Mouse (Mus musculus) colon, adult 2 months (tissue): ENCODE data around the gene Cenpl. TPM values are rescaled to one million over a fixed set of nuclear protein-coding genes. Genes with fewer than 3 reads are reported as not detected.

Experiments used
- polyA plus RNA-seq: library from polyadenylated mRNA; depleted of rRNA; stranded (reverse); fragments of >200 nt; gene quantifications from 2 replicates; pipeline ENCODE4 v1.2.3, GENCODE M21; 2012; rRNA removed

Cenpl gene
- 0.87 and 0.98 TPM in 2 replicates for polyA plus RNA-seq

GRCm38 (mm10) chr1:161070352-161071271 lies at the start of gene Cenpl, which contains the start of gene Dars2:
Cenpl (plus strand) TSS chr1:161070713.
Dars2 (minus strand) TSS chr1:161070658.

GRCm38 (mm10) chr1:161034435-161035280 lies 35.9 kb upstream of the Cenpl start, which contains the start of gene Zbtb37:
Zbtb37 (minus strand) TSS chr1:161034849.

GRCm38 (mm10) chr1:161130726-161131664 lies 60.5 kb downstream of the Cenpl start, which contains the start of gene Klhl20:
Klhl20 (minus strand) TSS chr1:161131511.

Other genes with a start within 250 kb of the Cenpl start
- 10.5 and 11.5 TPM in 2 replicates for gene Rc3h1, start 164.3 kb upstream of the Cenpl start, polyA plus RNA-seq
- 2.3 and 2.6 TPM in 2 replicates for gene Serpinc1, start 92.1 kb upstream of the Cenpl start, polyA plus RNA-seq
- 0.45 and 0.47 TPM in 2 replicates for gene Zbtb37, start 35.9 kb upstream of the Cenpl start, polyA plus RNA-seq
- 6.7 and 7.2 TPM in 2 replicates for gene Dars2, start 55 bp upstream of the Cenpl start, polyA plus RNA-seq
- gene Klhl20, start 60.8 kb downstream of the Cenpl start, polyA plus RNA-seq = 3.2 and 4.1 TPM in 2 replicates
- gene Ankrd45, start 72.0 kb downstream of the Cenpl start, polyA plus RNA-seq = 0.02 and 0.06 TPM in 2 replicates
- gene Tex50, start 88.6 kb downstream of the Cenpl start, polyA plus RNA-seq = not detected in 2 replicates
- gene Prdx6, start 180.5 kb downstream of the Cenpl start, polyA plus RNA-seq = 468 and 607 TPM in 2 replicates